Mouse (Mus musculus) layer of hippocampus, adult 18-20 months (tissue): ENCODE results near the gene Neu1. TPM values are rescaled to one million over a fixed set of nuclear protein-coding genes. Genes with fewer than 3 reads are reported as not detected.
A peak's percentile ranks its signal among the peaks of the same experiment; 100 is the strongest.

Experiments
- DNase-seq, 2 experiments: peaks; one replicate each; pipeline ENCODE4 v3.0.0; 2022; ENCODE audit warnings: low spot score in 2 of 2
- long read RNA-seq: library from polyadenylated mRNA; stranded (forward); transcript quantifications from one replicate; pipeline ENCODE4 v2.0.0, GENCODE M21; 2021
- total RNA-seq, 2 experiments: library from RNA; stranded (reverse); gene quantifications; 2 replicates each; pipeline ENCODE4 v1.2.3; 2021

Neu1 gene
- total RNA-seq: 10 to 100 TPM; 41.4 to 44.2 TPM
- long read RNA-seq, transcript Neu1-202 (5 exons, 3,619 nt): minor isoform, 6 of 78 reads
- long read RNA-seq, transcript Neu1-201 (6 exons, 2,474 nt): major isoform, 57 of 78 reads
- long read RNA-seq, partial matches to known transcripts: 6 of 78 reads
- long read RNA-seq, other reads (novel, unspliced or antisense): 9 of 78 reads

- DNase-seq: peak; percentile 97 to 99
These were observed at the start of gene Neu1 for GRCm38 (mm10) chr17:34931061-34931734. Gene Neu1, plus strand, starts transcription at chr17:34931253.

- no peak for DNase-seq
These were observed 49.3 kb upstream of the Neu1 start, which contains the start of gene Gm20547 for GRCm38 (mm10) chr17:34881683-34882310. Gene Gm20547, minus strand, starts transcription at chr17:34882042.

- no peak for DNase-seq
These were observed 47.7 kb upstream of the Neu1 start for GRCm38 (mm10) chr17:34883332-34883731.

- DNase-seq: no peak
These were observed 46.3 kb upstream of the Neu1 start for GRCm38 (mm10) chr17:34884704-34885103.

- DNase-seq: no peak
These were observed 45.4 kb upstream of the Neu1 start for GRCm38 (mm10) chr17:34885615-34886014.

GRCm38 (mm10) chr17:34887942-34888341 is 43.1 kb upstream of the Neu1 start:
- DNase-seq: no peak

- no peak for DNase-seq
These were observed 40.8 kb upstream of the Neu1 start for GRCm38 (mm10) chr17:34890074-34890743.

- no peak for DNase-seq
These were observed 39.7 kb upstream of the Neu1 start for GRCm38 (mm10) chr17:34891377-34891776.

- no peak for DNase-seq
These were observed 37.8 kb upstream of the Neu1 start for GRCm38 (mm10) chr17:34893072-34893824.

- DNase-seq: peak; percentile 88 to 94
These were observed 36.9 kb upstream of the Neu1 start for GRCm38 (mm10) chr17:34894074-34894597.

GRCm38 (mm10) chr17:34894801-34895530 is 36.1 kb upstream of the Neu1 start:
- DNase-seq: peak; percentile 43 to 52

GRCm38 (mm10) chr17:34895724-34896123 is 35.3 kb upstream of the Neu1 start:
- DNase-seq: no peak

- no peak for DNase-seq
These were observed 34.7 kb upstream of the Neu1 start for GRCm38 (mm10) chr17:34896366-34896765.

GRCm38 (mm10) chr17:34897373-34898159 is 33.5 kb upstream of the Neu1 start:
- DNase-seq: peak; percentile 28 to 66

- peak; percentile 78 to 83 for DNase-seq
These were observed 32.9 kb upstream of the Neu1 start, which contains the start of the genes C2 and Ehmt2 for GRCm38 (mm10) chr17:34898160-34898586. Gene C2, minus strand, starts transcription at chr17:34898265. Gene Ehmt2, plus strand, starts transcription at chr17:34898469.

GRCm38 (mm10) chr17:34898706-34899052 is 32.4 kb upstream of the Neu1 start:
- DNase-seq: no peak

- peak in 1 of 2 experiments; percentile 17 for DNase-seq
These were observed 31.8 kb upstream of the Neu1 start for GRCm38 (mm10) chr17:34899053-34899889.

- DNase-seq: no peak
These were observed 31.2 kb upstream of the Neu1 start for GRCm38 (mm10) chr17:34899890-34900243.
